Mouse (Mus musculus): ENCODE results near the gene Rnps1.

Rnps1 gene

GRCm38 (mm10) chr17:24468636-24469246 is 54.4 kb downstream of the Rnps1 start:
- in situ Hi-C loops (cut with MboI; ENCODE audit: unreplicated experiment in 2 of 2), result no loop called here

- in situ Hi-C loops (cut with MboI; ENCODE audit: unreplicated experiment in 2 of 2), result no loop called here
Measured at GRCm38 (mm10) chr17:24469336-24469909, 55.1 kb downstream of the Rnps1 start.

- in situ Hi-C loops (cut with MboI; ENCODE audit: unreplicated experiment in 2 of 2), result no loop called here
Measured at GRCm38 (mm10) chr17:24469910-24470602, 55.7 kb downstream of the Rnps1 start, which contains the start of the genes E4f1 and Pgp. TSS of gene E4f1 (minus strand) at chr17:24470313. TSS of gene Pgp (plus strand) at chr17:24470392.

- in situ Hi-C loops (cut with MboI; ENCODE audit: unreplicated experiment in 2 of 2), result no loop called here
Measured at GRCm38 (mm10) chr17:24470701-24471527, 56.5 kb downstream of the Rnps1 start.

- in situ Hi-C loops (cut with MboI; ENCODE audit: unreplicated experiment in 2 of 2), result no loop called here
Measured at GRCm38 (mm10) chr17:24472512-24472911, 58.1 kb downstream of the Rnps1 start.

- in situ Hi-C loops (cut with MboI; ENCODE audit: unreplicated experiment in 2 of 2), result no loop called here
Measured at GRCm38 (mm10) chr17:24473612-24474275, 59.4 kb downstream of the Rnps1 start, which contains the start of gene Bricd5. TSS of gene Bricd5 (plus strand) at chr17:24473884.

GRCm38 (mm10) chr17:24474557-24474956 is 60.2 kb downstream of the Rnps1 start:
- in situ Hi-C loops (cut with MboI; ENCODE audit: unreplicated experiment in 2 of 2), result no loop called here

All from v-Abl transformed pro-B cells (cell line).